Mouse (Mus musculus): ENCODE data around the gene Kcnq5. TPM values are rescaled to one million over a fixed set of nuclear protein-coding genes. Genes with fewer than 3 reads are reported as not detected.

The Kcnq5 gene
- polyA plus RNA-seq, 1 experiment from 2014 or later: 7.0 TPM

- ATAC-seq (ENCODE audit: insufficient number of reproducible peaks, low FRiP score): no peak
- WGBS: 60% methylated on average over 5 of the region's 5 CpGs
Measured at GRCm38 (mm10) chr1:21486266-21486665, 475.5 kb downstream of the Kcnq5 start.

GRCm38 (mm10) chr1:21469311-21469710 lies 492.4 kb downstream of the Kcnq5 start:
- Histone ChIP-seq H3K4me3 (no peak overlapping the region), H3K4me1 (replicated peaks) (no peaks in the 10 kb centered on the region), H3K27me3 (replicated peaks) (no peaks in the 10 kb centered on the region), H3K36me3 (no peaks in the 10 kb centered on the region), H3K4me2 (no peak overlapping the region), H3K9ac (no peak overlapping the region), H3K9me3 (replicated peaks) (no peaks in the 10 kb centered on the region), H3K27ac (ENCODE audit: poor library complexity, severe bottlenecking) (no peak overlapping the region)
- WGBS: 86% methylated on average over 6 of the region's 6 CpGs
- no peak for ATAC-seq (ENCODE audit: insufficient number of reproducible peaks, low FRiP score)

More at GRCm38 (mm10) chr1:21486266-21486665, 475.5 kb downstream of the Kcnq5 start:
- no peak overlapping the region for H3K4me2 ChIP-seq
- H3K4me3 ChIP-seq: no peak overlapping the region
- no peaks in the 10 kb centered on the region for H3K9me3 ChIP-seq (replicated peaks)
- no peak overlapping the region for H3K9ac ChIP-seq
- 0 out of 2 replicates have a peak, but pooled peaks cover 3% of the 10 kb centered on the region for H3K36me3 ChIP-seq
- 0 out of 2 replicates have a peak, but pooled peaks cover 4% of the 10 kb centered on the region for H3K4me1 ChIP-seq (replicated peaks)
- no peak overlapping the region for H3K27ac ChIP-seq (ENCODE audit: poor library complexity, severe bottlenecking)
- H3K27me3 ChIP-seq (replicated peaks): no peaks in the 10 kb centered on the region

DNA sequence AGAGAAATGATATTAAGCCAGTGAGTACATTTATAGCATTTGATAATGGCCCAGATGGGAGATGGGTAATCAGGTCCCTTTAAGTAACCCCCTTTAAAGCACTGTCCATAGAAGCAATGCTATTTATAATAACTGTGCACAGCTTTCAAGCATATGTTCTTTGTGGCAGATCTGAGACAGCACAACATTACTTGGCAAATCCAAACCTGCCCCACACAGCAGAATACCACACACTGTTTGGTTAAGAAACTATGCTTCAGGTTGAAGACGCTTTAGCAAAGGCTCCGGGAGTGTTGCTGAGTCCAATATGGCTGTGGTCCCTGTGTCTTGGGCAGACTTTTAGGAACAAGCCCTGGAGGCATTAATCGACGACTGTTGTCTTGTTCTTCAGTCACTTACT lies 495.3 kb downstream of the Kcnq5 start:
- Histone ChIP-seq H3K4me1 (replicated peaks) (no peaks in the 10 kb centered on the region), H3K9me3 (replicated peaks) (no peaks in the 10 kb centered on the region), H3K4me2 (no peak overlapping the region), H3K36me3 (no peaks in the 10 kb centered on the region), H3K27me3 (replicated peaks) (no peaks in the 10 kb centered on the region), H3K9ac (no peak overlapping the region), H3K4me3 (no peak overlapping the region), H3K27ac (ENCODE audit: poor library complexity, severe bottlenecking) (no peak overlapping the region)
- ATAC-seq (ENCODE audit: insufficient number of reproducible peaks, low FRiP score): no peak
- WGBS: 87% methylated on average over 4 of the region's 4 CpGs

GRCm38 (mm10) chr1:21460941-21461689 lies 500.6 kb downstream of the Kcnq5 start:
- Histone ChIP-seq H3K9me3 (replicated peaks) (no peaks in the 10 kb centered on the region), H3K4me1 (replicated peaks) (peaks cover 9% of the 10 kb centered on the region), H3K9ac (no peak overlapping the region), H3K4me3 (no peak overlapping the region), H3K27me3 (replicated peaks) (no peaks in the 10 kb centered on the region), H3K27ac (ENCODE audit: poor library complexity, severe bottlenecking) (no peak overlapping the region), H3K4me2 (no peak overlapping the region), H3K36me3 (no peaks in the 10 kb centered on the region)
- WGBS: 65% methylated on average over 18 of the region's 18 CpGs
- no peak for ATAC-seq (ENCODE audit: insufficient number of reproducible peaks, low FRiP score)

- no peak overlapping the region for H3K4me2 ChIP-seq
- 49% methylated on average over 8 of the region's 8 CpGs for WGBS
- ATAC-seq (ENCODE audit: insufficient number of reproducible peaks, low FRiP score): no peak
- peaks cover 10% of the 10 kb centered on the region for H3K4me1 ChIP-seq (replicated peaks)
- no peaks in the 10 kb centered on the region for H3K36me3 ChIP-seq
- H3K9me3 ChIP-seq (replicated peaks): no peaks in the 10 kb centered on the region
- H3K27ac ChIP-seq (ENCODE audit: poor library complexity, severe bottlenecking): no peak overlapping the region
- H3K9ac ChIP-seq: no peak overlapping the region
- no peak overlapping the region for H3K4me3 ChIP-seq
- no peaks in the 10 kb centered on the region for H3K27me3 ChIP-seq (replicated peaks)
Measured at GRCm38 (mm10) chr1:21458581-21458980, 503.2 kb downstream of the Kcnq5 start.

GRCm38 (mm10) chr1:21455971-21456370 lies 505.8 kb downstream of the Kcnq5 start:
- ATAC-seq (ENCODE audit: insufficient number of reproducible peaks, low FRiP score): no peak
- Histone ChIP-seq H3K27me3 (replicated peaks) (no peaks in the 10 kb centered on the region), H3K36me3 (no peaks in the 10 kb centered on the region), H3K9me3 (replicated peaks) (no peaks in the 10 kb centered on the region), H3K4me3 (no peak overlapping the region), H3K9ac (no peak overlapping the region), H3K4me2 (no peak overlapping the region), H3K27ac (ENCODE audit: poor library complexity, severe bottlenecking) (no peak overlapping the region), H3K4me1 (replicated peaks) (peaks cover 10% of the 10 kb centered on the region)
- WGBS: 79% methylated on average over 5 of the region's 5 CpGs

- Histone ChIP-seq H3K4me3 (no peak overlapping the region), H3K9ac (no peak overlapping the region), H3K36me3 (peaks cover 3% of the 10 kb centered on the region; the same call in 1 of the 2 replicates), H3K27me3 (replicated peaks) (no peaks in the 10 kb centered on the region), H3K4me2 (no peak overlapping the region), H3K27ac (ENCODE audit: poor library complexity, severe bottlenecking) (no peak overlapping the region), H3K4me1 (replicated peaks) (no peaks in the 10 kb centered on the region), H3K9me3 (replicated peaks) (no peaks in the 10 kb centered on the region)
- no peak for ATAC-seq (ENCODE audit: insufficient number of reproducible peaks, low FRiP score)
- 47% methylated on average over 2 of the region's 2 CpGs for WGBS
Measured at GRCm38 (mm10) chr1:21448227-21448626, 513.5 kb downstream of the Kcnq5 start.

GRCm38 (mm10) chr1:21436753-21437152 lies 525.0 kb downstream of the Kcnq5 start:
- Histone ChIP-seq H3K27me3 (replicated peaks) (no peaks in the 10 kb centered on the region), H3K4me1 (replicated peaks) (no peaks in the 10 kb centered on the region), H3K36me3 (no peaks in the 10 kb centered on the region), H3K4me3 (no peak overlapping the region), H3K27ac (ENCODE audit: poor library complexity, severe bottlenecking) (no peak overlapping the region), H3K9ac (no peak overlapping the region), H3K4me2 (no peak overlapping the region), H3K9me3 (replicated peaks) (no peaks in the 10 kb centered on the region)
- no peak for ATAC-seq (ENCODE audit: insufficient number of reproducible peaks, low FRiP score)
- WGBS: 71% methylated on average over 3 of the region's 3 CpGs

DNA sequence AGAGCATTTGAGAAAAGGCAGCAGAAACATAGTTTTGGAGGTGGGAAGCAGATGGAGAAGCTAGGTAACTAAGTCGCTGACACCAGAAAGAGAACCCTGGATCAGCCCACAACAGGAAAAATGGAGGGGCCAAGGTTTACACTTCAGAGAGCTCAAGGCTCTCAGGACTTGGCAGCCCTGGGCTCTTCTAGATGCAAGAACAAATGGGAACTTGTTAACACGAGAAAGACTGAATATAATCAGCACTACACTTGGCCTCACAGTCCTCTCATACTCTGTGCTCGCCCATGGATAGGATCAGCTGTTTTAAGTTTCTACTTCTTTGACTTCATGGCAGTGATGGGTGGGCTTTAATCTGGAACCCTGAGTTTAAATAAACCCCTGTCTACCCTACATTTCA lies 526.9 kb downstream of the Kcnq5 start:
- Histone ChIP-seq H3K9me3 (replicated peaks) (no peaks in the 10 kb centered on the region), H3K4me1 (replicated peaks) (no peaks in the 10 kb centered on the region), H3K4me3 (no peak overlapping the region), H3K4me2 (no peak overlapping the region), H3K27me3 (replicated peaks) (no peaks in the 10 kb centered on the region), H3K36me3 (no peaks in the 10 kb centered on the region), H3K9ac (no peak overlapping the region), H3K27ac (ENCODE audit: poor library complexity, severe bottlenecking) (no peak overlapping the region)
- no peak for ATAC-seq (ENCODE audit: insufficient number of reproducible peaks, low FRiP score)
- 50% methylated on average over 3 of the region's 3 CpGs for WGBS

- no peak for ATAC-seq (ENCODE audit: insufficient number of reproducible peaks, low FRiP score)
- no peak overlapping the region for H3K4me3 ChIP-seq
- no peak overlapping the region for H3K27ac ChIP-seq (ENCODE audit: poor library complexity, severe bottlenecking)
- no peak overlapping the region for H3K4me2 ChIP-seq
- 77% methylated on average over 3 of the region's 3 CpGs for WGBS
- no peaks in the 10 kb centered on the region for H3K36me3 ChIP-seq
- no peaks in the 10 kb centered on the region for H3K9me3 ChIP-seq (replicated peaks)
- no peaks in the 10 kb centered on the region for H3K4me1 ChIP-seq (replicated peaks)
- H3K9ac ChIP-seq: no peak overlapping the region
- H3K27me3 ChIP-seq (replicated peaks): no peaks in the 10 kb centered on the region
Measured at GRCm38 (mm10) chr1:21431666-21432065, 530.1 kb downstream of the Kcnq5 start.

DNA sequence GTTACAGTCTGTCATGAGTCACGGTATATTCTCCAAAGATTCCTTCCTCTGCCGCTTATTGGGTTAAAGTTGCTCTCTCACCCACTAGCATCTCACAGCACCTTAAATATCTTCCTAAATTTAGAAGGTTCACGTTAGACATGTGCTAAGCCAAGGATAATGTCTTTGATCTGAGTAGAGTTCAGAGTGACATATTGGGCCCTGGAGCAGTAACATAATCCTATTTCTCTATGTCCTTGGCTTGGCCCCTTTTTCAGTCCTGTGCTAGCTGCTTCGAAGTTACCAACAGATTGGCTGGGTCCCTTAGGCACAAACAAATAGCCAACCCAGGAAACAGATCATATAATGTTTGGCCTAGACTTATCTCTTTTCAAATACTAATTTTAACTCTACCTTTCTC lies 533.7 kb downstream of the Kcnq5 start:
- Histone ChIP-seq H3K9me3 (replicated peaks) (no peaks in the 10 kb centered on the region), H3K27ac (ENCODE audit: poor library complexity, severe bottlenecking) (no peak overlapping the region), H3K4me2 (no peak overlapping the region), H3K9ac (no peak overlapping the region), H3K4me3 (no peak overlapping the region), H3K27me3 (replicated peaks) (no peaks in the 10 kb centered on the region), H3K36me3 (no peaks in the 10 kb centered on the region), H3K4me1 (replicated peaks) (no peaks in the 10 kb centered on the region)
- ATAC-seq (ENCODE audit: insufficient number of reproducible peaks, low FRiP score): no peak
- WGBS: 87% methylated on average over 4 of the region's 4 CpGs

DNA sequence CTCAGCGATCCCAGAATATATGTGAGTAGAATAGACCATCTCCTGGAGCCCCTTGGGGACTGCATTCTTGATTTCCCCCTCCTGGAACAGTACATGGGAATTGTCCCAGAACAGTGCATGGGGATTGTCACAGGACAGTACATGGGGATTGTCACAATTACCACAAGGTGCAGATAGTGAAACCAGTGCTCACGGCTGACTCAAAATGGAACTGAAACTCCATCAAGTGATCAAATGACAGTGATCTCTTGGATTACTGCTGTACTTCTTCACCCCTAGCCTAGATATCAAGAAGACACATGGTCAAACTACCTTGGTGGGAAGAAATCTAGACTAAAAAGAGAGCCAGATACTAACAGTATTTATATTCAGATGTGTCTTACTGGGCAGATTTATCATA lies 536.1 kb downstream of the Kcnq5 start:
- no peaks in the 10 kb centered on the region for H3K27me3 ChIP-seq (replicated peaks)
- no peak overlapping the region for H3K27ac ChIP-seq (ENCODE audit: poor library complexity, severe bottlenecking)
- no peak for ATAC-seq (ENCODE audit: insufficient number of reproducible peaks, low FRiP score)
- H3K4me2 ChIP-seq: no peak overlapping the region
- H3K4me1 ChIP-seq (replicated peaks): no peaks in the 10 kb centered on the region
- H3K9ac ChIP-seq: no peak overlapping the region
- 74% methylated on average over 2 of the region's 2 CpGs for WGBS
- no peak overlapping the region for H3K4me3 ChIP-seq
- H3K9me3 ChIP-seq (replicated peaks): no peaks in the 10 kb centered on the region
- no peaks in the 10 kb centered on the region for H3K36me3 ChIP-seq

Data from heart, embryonic 12.5 days (tissue).